Mouse (Mus musculus): ENCODE results near the gene Hrh1. TPM values are rescaled to one million over a fixed set of nuclear protein-coding genes. Genes with fewer than 3 reads are reported as not detected.

The Hrh1 gene
- polyA plus RNA-seq, 1 experiment: 0.75 TPM

- Histone ChIP-seq H3K4me1 (ENCODE audit: control insufficient read depth, insufficient read depth, insufficient read length, low read length) (no peaks in the 10 kb centered on the region), H3K4me3 (ENCODE audit: insufficient read depth, low read depth, low read length) (no peak overlapping the region), H3K27ac (replicated peaks; ENCODE audit: low read depth, low read length) (no peak overlapping the region)
Measured at GRCm38 (mm10) chr6:114425343-114425742, 27.6 kb downstream of the Hrh1 start.

GRCm38 (mm10) chr6:114427641-114428040 lies 29.9 kb downstream of the Hrh1 start:
- no peak overlapping the region for H3K4me3 ChIP-seq (ENCODE audit: insufficient read depth, low read depth, low read length)
- H3K27ac ChIP-seq (replicated peaks; ENCODE audit: low read depth, low read length): no peak overlapping the region
- no peaks in the 10 kb centered on the region for H3K4me1 ChIP-seq (ENCODE audit: control insufficient read depth, insufficient read depth, insufficient read length, low read length)

- Histone ChIP-seq H3K4me1 (ENCODE audit: control insufficient read depth, insufficient read depth, insufficient read length, low read length) (no peaks in the 10 kb centered on the region), H3K27ac (replicated peaks; ENCODE audit: low read depth, low read length) (no peak overlapping the region), H3K4me3 (ENCODE audit: insufficient read depth, low read depth, low read length) (no peak overlapping the region)
Measured at GRCm38 (mm10) chr6:114428831-114429230, 31.1 kb downstream of the Hrh1 start.

- H3K4me1 ChIP-seq (ENCODE audit: control insufficient read depth, insufficient read depth, insufficient read length, low read length): no peaks in the 10 kb centered on the region
- H3K4me3 ChIP-seq (ENCODE audit: insufficient read depth, low read depth, low read length): no peak overlapping the region
- H3K27ac ChIP-seq (replicated peaks; ENCODE audit: low read depth, low read length): no peak overlapping the region
Measured at GRCm38 (mm10) chr6:114432591-114432990, 34.9 kb downstream of the Hrh1 start.

- no peaks in the 10 kb centered on the region for H3K4me1 ChIP-seq (ENCODE audit: control insufficient read depth, insufficient read depth, insufficient read length, low read length)
- no peak overlapping the region for H3K27ac ChIP-seq (replicated peaks; ENCODE audit: low read depth, low read length)
- no peak overlapping the region for H3K4me3 ChIP-seq (ENCODE audit: insufficient read depth, low read depth, low read length)
Measured at GRCm38 (mm10) chr6:114434524-114434923, 36.8 kb downstream of the Hrh1 start.

GRCm38 (mm10) chr6:114440302-114440701 lies 42.6 kb downstream of the Hrh1 start:
- H3K27ac ChIP-seq (replicated peaks; ENCODE audit: low read depth, low read length): no peak overlapping the region
- H3K4me1 ChIP-seq (ENCODE audit: control insufficient read depth, insufficient read depth, insufficient read length, low read length): no peaks in the 10 kb centered on the region
- H3K4me3 ChIP-seq (ENCODE audit: insufficient read depth, low read depth, low read length): no peak overlapping the region

GRCm38 (mm10) chr6:114440788-114441453 lies 43.2 kb downstream of the Hrh1 start:
- H3K27ac ChIP-seq (replicated peaks; ENCODE audit: low read depth, low read length): no peak overlapping the region
- no peak overlapping the region for H3K4me3 ChIP-seq (ENCODE audit: insufficient read depth, low read depth, low read length)
- no peaks in the 10 kb centered on the region for H3K4me1 ChIP-seq (ENCODE audit: control insufficient read depth, insufficient read depth, insufficient read length, low read length)

GRCm38 (mm10) chr6:114444247-114444844 lies 46.6 kb downstream of the Hrh1 start:
- Histone ChIP-seq H3K4me1 (ENCODE audit: control insufficient read depth, insufficient read depth, insufficient read length, low read length) (no peaks in the 10 kb centered on the region), H3K27ac (replicated peaks; ENCODE audit: low read depth, low read length) (no peak overlapping the region), H3K4me3 (ENCODE audit: insufficient read depth, low read depth, low read length) (no peak overlapping the region)

GRCm38 (mm10) chr6:114444976-114445375 lies 47.2 kb downstream of the Hrh1 start:
- Histone ChIP-seq H3K27ac (replicated peaks; ENCODE audit: low read depth, low read length) (no peak overlapping the region), H3K4me3 (ENCODE audit: insufficient read depth, low read depth, low read length) (no peak overlapping the region), H3K4me1 (ENCODE audit: control insufficient read depth, insufficient read depth, insufficient read length, low read length) (no peaks in the 10 kb centered on the region)

- Histone ChIP-seq H3K4me1 (ENCODE audit: control insufficient read depth, insufficient read depth, insufficient read length, low read length) (no peaks in the 10 kb centered on the region), H3K4me3 (ENCODE audit: insufficient read depth, low read depth, low read length) (no peak overlapping the region), H3K27ac (replicated peaks; ENCODE audit: low read depth, low read length) (no peak overlapping the region)
Measured at GRCm38 (mm10) chr6:114448888-114449287, 51.2 kb downstream of the Hrh1 start.

GRCm38 (mm10) chr6:114455267-114455666 lies 57.5 kb downstream of the Hrh1 start:
- H3K27ac ChIP-seq (replicated peaks; ENCODE audit: low read depth, low read length): no peak overlapping the region
- peaks cover 5% of the 10 kb centered on the region; the same call in 1 of the 2 replicates for H3K4me1 ChIP-seq (ENCODE audit: control insufficient read depth, insufficient read depth, insufficient read length, low read length)
- no peak overlapping the region for H3K4me3 ChIP-seq (ENCODE audit: insufficient read depth, low read depth, low read length)

- Histone ChIP-seq H3K27ac (replicated peaks; ENCODE audit: low read depth, low read length) (no peak overlapping the region), H3K4me1 (ENCODE audit: control insufficient read depth, insufficient read depth, insufficient read length, low read length) (peaks cover 5% of the 10 kb centered on the region; the same call in 1 of the 2 replicates), H3K4me3 (ENCODE audit: insufficient read depth, low read depth, low read length) (no peak overlapping the region)
Measured at GRCm38 (mm10) chr6:114456255-114457042, 58.7 kb downstream of the Hrh1 start.

- Histone ChIP-seq H3K4me1 (ENCODE audit: control insufficient read depth, insufficient read depth, insufficient read length, low read length) (peaks cover 5% of the 10 kb centered on the region; the same call in 1 of the 2 replicates), H3K27ac (replicated peaks; ENCODE audit: low read depth, low read length) (no peak overlapping the region), H3K4me3 (ENCODE audit: insufficient read depth, low read depth, low read length) (no peak overlapping the region)
Measured at GRCm38 (mm10) chr6:114457299-114457698, 59.6 kb downstream of the Hrh1 start.

- Histone ChIP-seq H3K4me3 (ENCODE audit: insufficient read depth, low read depth, low read length) (no peak overlapping the region), H3K4me1 (ENCODE audit: control insufficient read depth, insufficient read depth, insufficient read length, low read length) (peaks cover 5% of the 10 kb centered on the region; the same call in 1 of the 2 replicates), H3K27ac (replicated peaks; ENCODE audit: low read depth, low read length) (no peak overlapping the region)
Measured at GRCm38 (mm10) chr6:114458191-114458590, 60.5 kb downstream of the Hrh1 start.

GRCm38 (mm10) chr6:114459969-114460368 lies 62.2 kb downstream of the Hrh1 start:
- no peak overlapping the region for H3K4me3 ChIP-seq (ENCODE audit: insufficient read depth, low read depth, low read length)
- no peak overlapping the region for H3K27ac ChIP-seq (replicated peaks; ENCODE audit: low read depth, low read length)
- H3K4me1 ChIP-seq (ENCODE audit: control insufficient read depth, insufficient read depth, insufficient read length, low read length): peaks cover 5% of the 10 kb centered on the region; the same call in 1 of the 2 replicates
